Mouse (Mus musculus) megakaryocyte, embryonic 14.5 days (primary cell): ENCODE data around the gene Sema5a.

Source experiments
- FLI1 ChIP-seq: IDR thresholded peaks from 2 replicates; pipeline ENCODE4 v1.6.1; 2012; ENCODE audit warnings: low read length, inconsistent platforms, mixed read lengths
- GATA1 ChIP-seq: IDR thresholded peaks from 3 replicates; pipeline ENCODE4 v1.6.1; 2012; ENCODE audit warnings: mixed read lengths, low read length, inconsistent platforms, borderline replicate concordance

DNA sequence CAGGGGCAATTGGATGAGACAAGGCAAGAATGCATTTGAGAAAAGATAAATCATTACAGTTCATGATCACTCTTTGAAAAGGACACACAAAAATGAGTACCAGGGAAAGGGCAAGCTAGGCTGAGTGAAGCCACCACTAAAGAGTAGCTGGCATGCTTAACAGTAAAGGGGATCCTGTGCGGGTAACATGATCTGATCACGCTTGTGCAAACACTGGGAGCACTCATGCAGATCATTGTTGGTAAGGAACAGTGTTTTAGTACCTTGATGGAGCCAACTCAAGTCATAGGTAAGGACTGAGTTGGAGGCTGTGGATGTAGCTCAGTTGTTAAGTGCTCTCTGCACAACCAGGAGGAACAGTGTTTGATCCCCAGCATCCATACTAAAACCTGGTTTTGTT, 273.3 kb downstream of the Sema5a start:
- TF ChIP-seq GATA1: no peak
- no peak for TF ChIP-seq FLI1
